Mouse (Mus musculus): Measurements from ENCODE around the gene 2410004B18Rik.

GRCm38 (mm10) chr3:145941971-145942370 is 4.2 kb downstream of the 2410004B18Rik start:
- TF ChIP-seq POLR2A (IDR thresholded peaks at IDR 0.05; ENCODE audit: borderline replicate concordance, extremely low read depth, low read depth, low read length) (no peak), CTCF (IDR thresholded peaks at IDR 0.05; ENCODE audit: insufficient read depth, low read length) (peak; percentile 77)

Measured in lung, adult 2 months (tissue).